Comparison of ENCODE assay signal across 22 mouse cellular contexts in genomic region chr2:28746682-28747332, GRCm38 (mm10). TPM values are rescaled to one million over a fixed set of nuclear protein-coding genes. Genes with fewer than 3 reads are reported as not detected.
DNase-seq lines count a peak whose midpoint lies in the region; ATAC-seq and TF ChIP-seq lines count a peak whose summit lies in the region.
"Had no signal": no experiment of that assay in that cellular context is flagged by ENCODE, and none has a peak within 500 bp of the region (broad histone marks: within the 10 kb centered on the region; RNA-seq: fewer than 3 reads in every experiment).

No protein-coding gene starts in this region.

- no peak overlapping the region for H3K4me2 ChIP-seq in embryonic facial prominence, embryonic 13.5 days
- no peak overlapping the region; the same call in 1 of the 2 replicates for H3K4me2 ChIP-seq in lung, postnatal 0 days (replicated peaks; ENCODE audit: low read depth, low read length)
- H3K4me2 ChIP-seq: forebrain, embryonic 15.5 days; heart, embryonic 11.5 days; hindbrain, embryonic 12.5 days had no signal

- peaks cover 35% of the 10 kb centered on the region for H3K27me3 ChIP-seq in embryonic facial prominence, embryonic 13.5 days
- peaks cover 45% of the 10 kb centered on the region for H3K27me3 ChIP-seq in embryonic facial prominence, embryonic 10.5 days (replicated peaks; ENCODE audit: low read depth, poor library complexity, severe bottlenecking)
- H3K27me3 ChIP-seq in lung, postnatal 0 days (replicated peaks; ENCODE audit: insufficient read depth, low read length): no peaks in the 10 kb centered on the region
- peaks cover 46% of the 10 kb centered on the region for H3K27me3 ChIP-seq in heart, embryonic 10.5 days (ENCODE audit: insufficient read depth, poor library complexity, severe bottlenecking)

- no peak for TF ChIP-seq EP300 in lung, postnatal 0 days (IDR thresholded peaks at IDR 0.05)

- H3K9ac ChIP-seq in embryonic facial prominence, embryonic 13.5 days: no peak overlapping the region
- no peak overlapping the region for H3K9ac ChIP-seq in lung, postnatal 0 days (replicated peaks; ENCODE audit: low read depth)
- H3K9ac ChIP-seq: forebrain, embryonic 15.5 days; hindbrain, embryonic 12.5 days; liver, embryonic 14.5 days had no signal

- H3K36me3 ChIP-seq in embryonic facial prominence, embryonic 13.5 days: no peaks in the 10 kb centered on the region
- no peaks in the 10 kb centered on the region for H3K36me3 ChIP-seq in embryonic facial prominence, embryonic 10.5 days (replicated peaks)
- no peaks in the 10 kb centered on the region for H3K36me3 ChIP-seq in lung, postnatal 0 days (ENCODE audit: insufficient read depth, low read length)
- no peaks in the 10 kb centered on the region for H3K36me3 ChIP-seq in heart, embryonic 10.5 days
- H3K36me3 ChIP-seq: forebrain, embryonic 15.5 days; G1E; hindbrain, embryonic 12.5 days had no signal

- TF ChIP-seq CTCF in lung, postnatal 0 days (IDR thresholded peaks at IDR 0.05): no peak

- WGBS in embryonic facial prominence, embryonic 13.5 days: 67% methylated on average over 15 of the region's 15 CpGs
- WGBS in embryonic facial prominence, embryonic 10.5 days: 77% methylated on average over 15 of the region's 15 CpGs
- 47% methylated on average over 15 of the region's 15 CpGs for WGBS in lung, postnatal 0 days
- 74% methylated on average over 15 of the region's 15 CpGs for WGBS in heart, embryonic 10.5 days

- no peak for DNase-seq in embryonic facial prominence, embryonic 10.5 days (ENCODE audit: low spot score)
- peak; percentile 75 to 82 for DNase-seq in lung, adult 18-20 months
- DNase-seq in lung, postnatal 0 days (ENCODE audit: low spot score): peak; percentile 89
- peak; percentile 59 to 81 for DNase-seq in lung, postnatal 4 days
- no peak for DNase-seq in frontal cortex, postnatal 10 days (ENCODE audit: low spot score in 2 of 2)
- no peak for DNase-seq in kidney, postnatal 10 days
- no peak for DNase-seq in heart, embryonic 10.5 days (ENCODE audit: low spot score)
- DNase-seq: cerebellum, adult 2 months; gastrocnemius, postnatal 10 days; heart, postnatal 36 days; kidney, adult 11 months; kidney, postnatal 36 days; left cerebral cortex, postnatal 4 days; liver; midbrain, embryonic 14.5 days had no signal

- no peak overlapping the region for H3K4me3 ChIP-seq in embryonic facial prominence, embryonic 13.5 days
- no peak overlapping the region for H3K4me3 ChIP-seq in embryonic facial prominence, embryonic 10.5 days
- no peak overlapping the region for H3K4me3 ChIP-seq in lung, postnatal 0 days (ENCODE audit: low read depth, low read length)
- H3K4me3 ChIP-seq in heart, embryonic 10.5 days: no peak overlapping the region
- H3K4me3 ChIP-seq: forebrain, embryonic 15.5 days; hindbrain, embryonic 12.5 days had no signal

- H3K27ac ChIP-seq in embryonic facial prominence, embryonic 13.5 days: no peak overlapping the region
- no peak overlapping the region for H3K27ac ChIP-seq in embryonic facial prominence, embryonic 10.5 days (replicated peaks)
- H3K27ac ChIP-seq in lung, postnatal 0 days (ENCODE audit: low read length): no peak overlapping the region
- no peak overlapping the region for H3K27ac ChIP-seq in heart, embryonic 10.5 days
- H3K27ac ChIP-seq: forebrain, embryonic 15.5 days; hindbrain, embryonic 12.5 days; liver, embryonic 14.5 days had no signal

- H3K4me1 ChIP-seq in embryonic facial prominence, embryonic 13.5 days: peaks cover 23% of the 10 kb centered on the region
- peaks cover 24% of the 10 kb centered on the region for H3K4me1 ChIP-seq in embryonic facial prominence, embryonic 10.5 days
- no peaks in the 10 kb centered on the region for H3K4me1 ChIP-seq in lung, postnatal 0 days (ENCODE audit: insufficient read depth, low read depth, low read length)
- peaks cover 6% of the 10 kb centered on the region; the same call in 1 of the 2 replicates for H3K4me1 ChIP-seq in heart, embryonic 10.5 days

- 0 out of 2 replicates have a peak, but pooled peaks have one; percentile 53 for ATAC-seq in embryonic facial prominence, embryonic 13.5 days (ENCODE audit: insufficient number of reproducible peaks, insufficient read depth, low FRiP score, low TSS enrichment, low read depth)
- ATAC-seq in lung, postnatal 0 days: peak; percentile 97
- ATAC-seq: forebrain, embryonic 15.5 days had no signal

- H3K9me3 ChIP-seq in embryonic facial prominence, embryonic 13.5 days: no peaks in the 10 kb centered on the region
- no peaks in the 10 kb centered on the region for H3K9me3 ChIP-seq in embryonic facial prominence, embryonic 10.5 days
- no peaks in the 10 kb centered on the region for H3K9me3 ChIP-seq in lung, postnatal 0 days (ENCODE audit: low read length)
- H3K9me3 ChIP-seq in heart, embryonic 10.5 days: no peaks in the 10 kb centered on the region
- H3K9me3 ChIP-seq: forebrain, embryonic 15.5 days; G1E; hindbrain, embryonic 12.5 days had no signal

RNA-seq across cellular contexts. Expression of gene Ak8, which starts 46.8 kb away (rescaled TPM):
- polyA plus RNA-seq in embryonic facial prominence, embryonic 13.5 days (2015; fragmentation: Nextera tagmentation; extraction: Ambion mirVana): 0.77 and 0.90 TPM in 2 replicates
- 0.70 and 1.1 TPM in 2 replicates for polyA plus RNA-seq in embryonic facial prominence, embryonic 10.5 days (2016; fragmentation: Nextera tagmentation; extraction: Ambion mirVana)
- 8.7 and 10.9 TPM in 2 replicates for polyA plus RNA-seq in lung, postnatal 0 days (2015; fragmentation: Nextera tagmentation; extraction: Ambion mirVana)
- 0.55 and 1.1 TPM in 2 replicates for polyA plus RNA-seq in heart, embryonic 10.5 days (2016; fragmentation: Nextera tagmentation; extraction: Ambion mirVana)

RNA-seq across cellular contexts. Expression of gene Spaca9, which starts 47.3 kb away (rescaled TPM):
- polyA plus RNA-seq in embryonic facial prominence, embryonic 13.5 days (2015; fragmentation: Nextera tagmentation; extraction: Ambion mirVana): 0.89 and 1.1 TPM in 2 replicates
- 2.6 and 3.2 TPM in 2 replicates for polyA plus RNA-seq in embryonic facial prominence, embryonic 10.5 days (2016; fragmentation: Nextera tagmentation; extraction: Ambion mirVana)
- 21.2 and 26.3 TPM in 2 replicates for polyA plus RNA-seq in lung, postnatal 0 days (2015; fragmentation: Nextera tagmentation; extraction: Ambion mirVana)
- 3.2 and 4.7 TPM in 2 replicates for polyA plus RNA-seq in heart, embryonic 10.5 days (2016; fragmentation: Nextera tagmentation; extraction: Ambion mirVana)
- polyA plus RNA-seq: small intestine, adult 2 months had no signal

Comparison
In these comparisons a context has a peak if more than half of its experiments do, and no peak if none do; other contexts are left out.
1. DNase-seq: peak in lung, adult 18-20 months (2 of 2), lung, postnatal 0 days (single experiment) and lung, postnatal 4 days (2 of 2); none in embryonic facial prominence, embryonic 10.5 days (single experiment), frontal cortex, postnatal 10 days (0 of 2), kidney, postnatal 10 days (single experiment) and heart, embryonic 10.5 days (single experiment).